Mouse (Mus musculus): ENCODE data around the gene E130309D02Rik.

GRCm38 (mm10) chr5:143252039-143252438 lies 63.1 kb downstream of the E130309D02Rik start:
- no peak for TF ChIP-seq CTCF (IDR thresholded peaks at IDR 0.05; ENCODE audit: borderline replicate concordance, insufficient read depth, low read depth, low read length)
- TF ChIP-seq POLR2A (IDR thresholded peaks at IDR 0.05; ENCODE audit: borderline replicate concordance, insufficient read depth, low read length), result no peak

Data from cerebellum, adult 2 months (tissue).